Mouse (Mus musculus) MEL (cell line): ENCODE data around the gene Il27ra.

Experiments
- CTCF ChIP-seq, 3 experiments: IDR thresholded peaks in 2 of 3; conservative IDR thresholded peaks in 1 of 3; 2 replicates each; pipeline ENCODE4 v1.5.1; 2011 to 2012; ENCODE audit warnings: low read length in 3 of 3, low read depth in 2 of 3, mild to moderate bottlenecking in 2 of 3, improper control_type of control experiment in 1 of 3, inconsistent platforms in 1 of 3, mixed read lengths in 1 of 3, moderate library complexity in 1 of 3; ENCODE audit not compliant: control insufficient read depth in 1 of 3, insufficient read depth in 1 of 3, poor library complexity in 1 of 3, severe bottlenecking in 1 of 3
- EP300 ChIP-seq, 2 experiments: IDR thresholded peaks; 2 replicates each; pipeline ENCODE4 v1.6.1; 2011; ENCODE audit warnings: improper control_type of control experiment in 2 of 2, low read length in 2 of 2, low read depth in 1 of 2, mild to moderate bottlenecking in 1 of 2
- ETS1 ChIP-seq: IDR thresholded peaks from 2 replicates; pipeline ENCODE4 v1.6.1; 2012; ENCODE audit warnings: low read depth, mild to moderate bottlenecking, inconsistent platforms, low read length, improper control_type of control experiment, moderate library complexity
- MEF2A ChIP-seq: IDR thresholded peaks from 2 replicates; pipeline ENCODE4 v1.6.1; 2014; ENCODE audit warnings: low read depth, mild to moderate bottlenecking, inconsistent platforms, low read length, improper control_type of control experiment; ENCODE audit not compliant: poor library complexity, insufficient replicate concordance, severe bottlenecking; ENCODE audit errors: extremely low read depth
- MYB ChIP-seq: IDR thresholded peaks from 2 replicates; pipeline ENCODE4 v1.6.1; 2011; ENCODE audit warnings: mild to moderate bottlenecking, low read depth, low read length, improper control_type of control experiment
- POLR2A ChIP-seq, 2 experiments: IDR thresholded peaks; 2 replicates each; pipeline ENCODE4 v1.6.1; 2011 to 2012; ENCODE audit warnings: low read length in 2 of 2, mild to moderate bottlenecking in 2 of 2, control low read depth in 1 of 2, improper control_type of control experiment in 1 of 2, low read depth in 1 of 2, moderate library complexity in 1 of 2; ENCODE audit not compliant: control insufficient read depth in 1 of 2, insufficient read depth in 1 of 2, poor library complexity in 1 of 2
- TAL1 ChIP-seq: IDR thresholded peaks from 2 replicates; pipeline ENCODE4 v1.6.1; 2012; ENCODE audit warnings: mild to moderate bottlenecking, inconsistent platforms, low read length, moderate library complexity, mixed read lengths

DNA sequence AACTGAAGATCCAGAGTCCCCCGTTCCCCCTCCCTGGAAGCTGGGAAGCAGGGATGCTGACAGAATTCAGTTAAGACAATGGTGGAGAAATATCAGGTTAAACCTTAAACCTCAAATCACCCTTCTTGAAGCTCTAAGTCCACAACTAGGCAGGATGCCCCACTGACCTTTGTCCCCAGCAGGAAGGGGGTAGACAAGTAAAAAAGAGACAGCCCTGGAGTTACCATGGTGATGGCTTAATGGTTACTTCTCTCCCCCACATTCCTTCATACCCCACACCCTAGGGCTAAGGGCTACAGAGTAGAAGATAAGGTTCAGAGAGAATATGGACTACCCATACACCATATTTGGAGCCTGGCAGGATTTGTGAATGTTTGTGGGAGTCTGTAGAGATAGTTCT lies 18.8 kb downstream of the Il27ra start:
- TF ChIP-seq EP300 (IDR thresholded peaks at IDR 0.05; ENCODE audit: low read depth in 1 of 2, low read length in 2 of 2) (no peak), CTCF (IDR thresholded peaks at IDR 0.05 in 2 of 3, conservative IDR thresholded peaks at IDR 0.05 in 1 of 3; ENCODE audit: control insufficient read depth in 1 of 3, insufficient read depth in 1 of 3, low read depth in 2 of 3, low read length in 3 of 3, poor library complexity in 1 of 3, severe bottlenecking in 1 of 3) (no peak), MYB (no peak), POLR2A (IDR thresholded peaks at IDR 0.05; ENCODE audit: control insufficient read depth in 1 of 2, insufficient read depth in 1 of 2, low read depth in 1 of 2, low read length in 2 of 2, poor library complexity in 1 of 2) (no peak), ETS1 (no peak), TAL1 (no peak), MEF2A (no peak)
